Comparison of ENCODE assay signal across 8 mouse cellular contexts in genomic region chr16:74900835-74901234, GRCm38 (mm10).
A peak's percentile ranks its signal among the peaks of the same experiment; 100 is the strongest.
DNase-seq lines count a peak whose midpoint lies in the region; ATAC-seq and TF ChIP-seq lines count a peak whose summit lies in the region.

No protein-coding gene starts in this region.

- H3K9me3 ChIP-seq in limb, embryonic 15.5 days: no peaks in the 10 kb centered on the region

- no peaks in the 10 kb centered on the region for H3K36me3 ChIP-seq in limb, embryonic 15.5 days

- intact Hi-C loops in left cerebral cortex, adult 2 months (cut with DNase I): no loop called here

- no peak for TF ChIP-seq CTCF in left cerebral cortex, adult 2 months (IDR thresholded peaks at IDR 0.05)

- peak overlapping the region; percentile 44; the same call in 1 of the 2 replicates for H3K27ac ChIP-seq in left cerebral cortex, adult 2 months
- peak overlapping the region; percentile 27; the same call in 1 of the 2 replicates for H3K27ac ChIP-seq in limb, embryonic 15.5 days

- H3K27me3 ChIP-seq in limb, embryonic 15.5 days: no peaks in the 10 kb centered on the region

- peak overlapping the region; percentile 19; the same call in 1 of the 2 replicates for H3K4me2 ChIP-seq in limb, embryonic 15.5 days

- peak; percentile 12 for DNase-seq in adrenal gland, postnatal 14 days
- DNase-seq in adrenal gland, adult (ENCODE audit: inconsistent age in 2 of 2, low spot score in 1 of 2): no peak
- peak in 1 of 2 experiments; percentile 42 for DNase-seq in left cerebral cortex, adult 2 months (ENCODE audit: extremely low spot score in 1 of 2, low spot score in 2 of 2)
- DNase-seq in left cerebral cortex, adult 8-10 months (ENCODE audit: low spot score in 2 of 2): no peak
- peak; percentile 8 to 44 for DNase-seq in frontal cortex, adult 2 months (ENCODE audit: extremely low spot score in 1 of 2, low spot score in 1 of 2)
- no peak for DNase-seq in B cell, adult 2 months
- DNase-seq in testis, postnatal 10 days (ENCODE audit: low spot score): no peak

- H3K4me3 ChIP-seq in left cerebral cortex, adult 2 months: no peak overlapping the region
- no peak overlapping the region for H3K4me3 ChIP-seq in limb, embryonic 15.5 days

- H3K4me1 ChIP-seq in limb, embryonic 15.5 days: 0 out of 2 replicates have a peak, but pooled peaks cover 3% of the 10 kb centered on the region

- no peak overlapping the region for H3K9ac ChIP-seq in limb, embryonic 15.5 days

- no peak; the same call in 1 of the 2 replicates for ATAC-seq in limb, embryonic 15.5 days (ENCODE audit: insufficient number of reproducible peaks, low FRiP score, low TSS enrichment, low read depth)

- 37% methylated on average over 7 of the region's 7 CpGs for WGBS in limb, embryonic 15.5 days

Comparison
In these comparisons a context has a peak if more than half of its experiments do, and no peak if none do; other contexts are left out.
1. DNase-seq: peak in adrenal gland, postnatal 14 days (single experiment) and frontal cortex, adult 2 months (2 of 2); none in adrenal gland, adult (0 of 2), left cerebral cortex, adult 8-10 months (0 of 2), B cell, adult 2 months (0 of 2) and testis, postnatal 10 days (single experiment).